Mouse (Mus musculus) embryonic stem cell, embryonic (primary cell): ENCODE data around the gene Macrod1.

Experiments
- CTCF ChIA-PET, 4 experiments: fragments of 300-600 bp in 2 of 4; fragments of 350-600 bp in 2 of 4; sonication (Branson Sonifier 250); formaldehyde crosslinking; loops; one replicate each; lab custom pipeline; 2022; ENCODE audit warnings: inconsistent platforms in 2 of 4; lab: Charles Lee
- POLR2A ChIA-PET, 4 experiments: fragments of 300-600 bp in 2 of 4; fragments of 350-600 bp in 2 of 4; sonication (Branson Sonifier 250); formaldehyde crosslinking; loops; one replicate each; lab custom pipeline; 2022; ENCODE audit warnings: antibody characterized with exemption in 4 of 4, inconsistent platforms in 1 of 4; lab: Charles Lee

The Macrod1 gene

DNA sequence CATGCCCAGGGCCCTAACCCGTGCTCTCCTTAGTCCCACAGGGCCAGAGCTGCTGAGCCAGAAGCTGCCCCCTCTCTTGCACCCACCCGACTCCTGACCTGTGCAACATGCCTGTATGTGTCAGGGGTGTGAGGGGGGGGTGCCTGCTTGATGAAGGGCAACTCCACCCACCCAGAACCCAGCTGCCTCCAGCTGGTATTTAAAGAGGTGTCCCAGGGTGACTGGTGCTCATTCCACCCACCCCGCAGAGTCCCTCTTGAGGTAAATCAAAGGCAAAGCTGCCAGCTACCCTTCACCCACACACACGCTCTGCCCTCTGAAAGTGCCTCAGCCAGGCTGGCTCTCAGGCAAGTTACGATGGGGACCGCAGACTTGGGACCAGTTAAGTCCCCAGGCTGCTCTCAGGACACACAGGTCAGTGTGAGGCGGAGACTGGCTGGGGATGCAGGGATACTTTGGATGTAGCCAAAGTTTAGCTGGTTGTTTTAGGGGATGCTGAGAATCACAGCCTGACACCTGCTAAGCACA, 92.6 kb downstream of the Macrod1 start:
- ChIA-PET CTCF (interaction anchor here in 2 of 4 experiments (0.6 kb wide), 2 partner anchors 39 to 79 kb away, joined by 3 to 5 read pairs; no protein-coding TSS in a partner anchor), POLR2A (interaction anchor here in 3 of 4 experiments (0.6 to 1.6 kb wide), 6 partner anchors 11 to 1660 kb away, joined by 3 to 4 read pairs (median 4); no protein-coding TSS in a partner anchor)

- POLR2A ChIA-PET = interaction anchor here in 2 of 4 experiments (0.6 to 2.1 kb wide), 5 partner anchors 14 to 76 kb away, joined by 3 to 5 read pairs (median 4); no protein-coding TSS in a partner anchor
- CTCF ChIA-PET = interaction anchor here in 3 of 4 experiments (0.7 to 1.3 kb wide), 4 partner anchors 13 to 181 kb away, joined by 3 to 5 read pairs (median 4); no protein-coding TSS in a partner anchor
These were observed 94.8 kb downstream of the Macrod1 start for GRCm38 (mm10) chr19:7151300-7151926.

DNA sequence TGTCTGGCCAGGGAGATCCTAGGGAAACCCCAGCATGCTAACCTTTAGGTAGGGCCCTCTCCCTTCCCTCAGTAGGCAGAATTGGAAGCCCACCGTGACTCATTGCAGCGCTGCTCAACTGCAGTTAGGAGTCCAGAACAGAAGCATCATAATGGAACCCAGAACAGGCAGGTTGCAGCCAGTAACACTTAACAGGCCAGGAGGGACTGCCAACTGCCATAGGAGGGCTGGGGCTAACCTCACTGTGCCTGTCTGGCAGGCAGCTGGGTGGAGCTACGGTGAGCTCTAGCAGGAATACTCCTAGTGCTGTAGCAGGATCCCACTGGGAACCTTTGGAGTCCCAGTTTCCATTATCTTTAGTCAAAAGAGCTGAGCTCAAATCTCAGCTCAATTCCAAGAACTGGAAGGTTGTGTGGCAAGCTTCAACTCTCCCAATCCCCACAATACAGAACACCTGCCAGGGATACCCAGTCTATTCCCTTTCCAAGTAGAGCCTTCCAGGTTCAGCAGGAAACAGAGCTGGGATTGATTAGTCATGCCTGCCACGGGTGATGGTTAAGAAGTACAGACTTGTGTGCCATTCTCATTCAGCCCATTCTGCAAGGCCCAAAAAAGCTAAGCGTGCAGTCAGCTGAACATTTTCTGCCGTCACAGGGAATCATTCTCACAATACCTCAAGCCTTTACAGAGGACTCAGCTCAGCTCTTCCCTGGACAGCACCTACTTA, 95.5 kb downstream of the Macrod1 start:
- ChIA-PET CTCF (interaction anchor here in 2 of 4 experiments (0.7 to 1.3 kb wide), 4 partner anchors 13 to 1622 kb away, joined by 3 to 5 read pairs (median 4); no protein-coding TSS in a partner anchor), POLR2A (interaction anchor here in 2 of 4 experiments (0.7 to 2.1 kb wide), 3 partner anchors 8 to 56 kb away, joined by 3 to 5 read pairs (median 3); no protein-coding TSS in a partner anchor)

DNA sequence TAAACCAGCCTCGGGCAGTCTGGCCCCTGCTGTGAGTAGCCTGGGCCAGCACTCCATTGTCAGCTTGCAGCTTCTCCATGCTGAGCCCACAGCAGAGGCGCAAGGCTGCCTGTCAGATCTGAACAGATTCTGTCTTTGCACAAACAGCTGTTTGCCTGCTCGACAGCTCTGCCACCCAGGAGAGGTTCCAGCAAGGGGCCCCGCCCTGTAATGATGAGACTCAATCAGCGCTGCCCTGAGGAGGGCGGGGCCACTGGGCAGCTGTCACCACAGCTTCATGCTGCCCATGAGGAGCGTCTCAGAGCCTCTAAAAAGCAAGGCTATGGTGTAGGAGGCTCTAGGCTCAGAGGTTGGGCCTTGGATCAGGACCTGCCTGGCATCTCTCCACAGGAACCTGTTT, 96.6 kb downstream of the Macrod1 start:
- ChIA-PET CTCF (interaction anchor here in 2 of 4 experiments (0.5 to 0.6 kb wide), 2 partner anchors 108 to 157 kb away, joined by 3 to 8 read pairs; partner anchors contain the start of genes Nudt22 (in 1 of the 2) and Trpt1 (in 1 of the 2)), POLR2A (interaction anchor here in 3 of 4 experiments (0.9 to 2.1 kb wide), 4 partner anchors 8 to 40 kb away, joined by 3 to 5 read pairs (median 4); no protein-coding TSS in a partner anchor)

GRCm38 (mm10) chr19:7155196-7155595, 98.6 kb downstream of the Macrod1 start:
- POLR2A ChIA-PET = interaction anchor here in 2 of 4 experiments (0.7 to 2.7 kb wide), 6 partner anchors 10 to 115 kb away, joined by 3 to 8 read pairs (median 4); partner anchors contain the start of gene Stip1 (in 1 of the 2)
- CTCF ChIA-PET = interaction anchor here in 3 of 4 experiments (0.6 to 1.6 kb wide), 3 partner anchors 10 to 98 kb away, joined by 3 to 4 read pairs (median 3); no protein-coding TSS in a partner anchor

DNA sequence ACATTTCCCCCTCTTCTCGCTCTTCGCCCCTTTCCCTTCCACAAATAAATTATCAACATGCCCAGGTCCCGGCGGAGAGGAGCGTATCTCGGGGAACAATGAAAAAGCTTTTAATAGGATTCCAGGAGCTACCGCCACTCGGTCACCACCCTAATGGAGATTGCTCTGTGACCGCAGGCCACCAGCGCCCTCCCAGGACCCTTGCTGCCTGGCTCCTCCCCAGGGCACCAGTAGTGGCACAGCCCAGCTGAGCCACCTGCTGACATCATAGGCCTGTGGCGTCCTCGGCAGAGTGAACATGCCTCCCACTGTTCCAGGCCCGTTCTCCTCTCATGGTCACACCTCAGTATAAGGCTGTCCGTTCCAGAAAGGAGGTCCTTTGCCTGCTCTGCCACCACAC, 101.1 kb downstream of the Macrod1 start:
- ChIA-PET CTCF (interaction anchor here in 2 of 4 experiments (0.7 to 1.5 kb wide), 5 partner anchors 11 to 808 kb away, joined by 3 to 5 read pairs (median 3); no protein-coding TSS in a partner anchor), POLR2A (interaction anchor here (0.5 to 3.2 kb wide), 17 partner anchors 10 to 396 kb away, joined by 3 to 16 read pairs (median 4); partner anchors contain the start of genes Cox8a (in 1 of the 4), Flrt1 (in 1 of the 4) and Naa40 (in 1 of the 4))

DNA sequence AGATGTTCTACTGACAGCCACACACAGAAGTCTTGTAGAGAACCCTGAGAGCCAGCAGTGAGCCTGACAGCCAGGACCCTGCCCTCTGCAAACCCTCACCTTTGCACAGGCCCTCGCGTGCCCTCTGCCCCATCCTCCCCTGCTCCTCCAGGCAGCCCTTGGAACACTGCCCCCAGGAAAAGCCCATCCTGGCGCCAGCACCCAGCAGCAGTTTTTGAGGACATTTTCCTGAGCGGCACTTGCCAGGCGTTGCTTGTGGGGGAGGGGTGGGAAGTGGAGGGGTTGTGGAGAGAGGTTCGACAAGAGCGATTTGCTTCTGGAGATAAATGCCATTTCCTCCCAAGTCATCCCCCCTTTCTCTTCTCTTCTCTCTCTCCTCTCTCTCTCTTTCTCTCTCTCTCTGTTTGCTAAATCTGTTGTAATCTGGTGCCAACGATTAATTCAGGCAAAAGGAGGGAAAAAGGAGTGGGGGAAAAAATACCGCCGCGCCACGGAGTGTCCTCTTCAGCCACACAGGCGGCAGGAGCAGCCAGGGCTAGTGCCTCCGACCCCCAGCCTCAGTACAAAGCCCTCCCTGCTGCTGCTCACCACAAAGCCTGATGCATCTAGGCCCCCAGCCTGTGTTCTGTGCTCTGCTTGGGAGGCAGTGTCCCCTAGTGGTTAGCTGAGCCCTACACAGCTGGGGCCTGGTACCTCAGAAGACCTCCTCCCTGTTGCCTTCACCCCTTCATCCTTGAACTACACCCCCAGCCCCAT, 103.7 kb downstream of the Macrod1 start:
- ChIA-PET POLR2A (interaction anchor here in 2 of 4 experiments (0.6 to 2.0 kb wide), 7 partner anchors 10 to 209 kb away, joined by 3 to 6 read pairs (median 3); partner anchors contain the start of gene Macrod1 (in 1 of the 2)), CTCF (interaction anchor here in 3 of 4 experiments (0.7 to 1.6 kb wide), 9 partner anchors 11 to 99 kb away, joined by 3 to 8 read pairs (median 4); no protein-coding TSS in a partner anchor)

DNA sequence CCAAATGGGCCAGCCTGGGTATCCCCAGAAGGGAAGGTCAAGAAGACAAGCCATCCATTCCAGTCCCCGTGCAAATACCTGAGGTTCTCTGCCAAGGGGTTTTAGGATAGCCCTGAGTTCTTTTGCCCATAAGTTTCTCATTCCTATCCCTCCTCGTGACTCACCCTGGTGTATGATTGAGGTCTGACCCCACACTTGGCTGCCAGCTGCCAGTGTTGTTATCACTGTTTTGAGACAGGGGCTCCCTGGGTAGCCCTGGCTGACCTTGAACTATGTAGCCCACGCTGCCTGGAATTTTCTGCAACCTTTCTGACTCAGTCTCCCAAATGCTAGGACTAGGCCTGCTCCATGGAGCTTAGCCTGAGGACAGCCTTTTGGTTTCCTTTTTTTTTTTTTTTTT, 104.5 kb downstream of the Macrod1 start:
- POLR2A ChIA-PET = interaction anchor here in 3 of 4 experiments (0.6 to 2.0 kb wide), 10 partner anchors 10 to 266 kb away, joined by 3 to 6 read pairs (median 3); no protein-coding TSS in a partner anchor
- CTCF ChIA-PET = interaction anchor here (0.6 to 1.6 kb wide), 13 partner anchors 10 to 1501 kb away, joined by 3 to 10 read pairs (median 5); no protein-coding TSS in a partner anchor

- POLR2A ChIA-PET = interaction anchor here in 3 of 4 experiments (0.5 to 1.8 kb wide), 19 partner anchors 9 to 1559 kb away, joined by 3 to 8 read pairs (median 3); partner anchors contain the start of gene Rcor2 (in 1 of the 3)
- CTCF ChIA-PET = interaction anchor here in 3 of 4 experiments (0.6 to 1.5 kb wide), 5 partner anchors 12 to 1673 kb away, joined by 3 to 7 read pairs (median 4); no protein-coding TSS in a partner anchor
These were observed 107.6 kb downstream of the Macrod1 start for GRCm38 (mm10) chr19:7164238-7164637.

DNA sequence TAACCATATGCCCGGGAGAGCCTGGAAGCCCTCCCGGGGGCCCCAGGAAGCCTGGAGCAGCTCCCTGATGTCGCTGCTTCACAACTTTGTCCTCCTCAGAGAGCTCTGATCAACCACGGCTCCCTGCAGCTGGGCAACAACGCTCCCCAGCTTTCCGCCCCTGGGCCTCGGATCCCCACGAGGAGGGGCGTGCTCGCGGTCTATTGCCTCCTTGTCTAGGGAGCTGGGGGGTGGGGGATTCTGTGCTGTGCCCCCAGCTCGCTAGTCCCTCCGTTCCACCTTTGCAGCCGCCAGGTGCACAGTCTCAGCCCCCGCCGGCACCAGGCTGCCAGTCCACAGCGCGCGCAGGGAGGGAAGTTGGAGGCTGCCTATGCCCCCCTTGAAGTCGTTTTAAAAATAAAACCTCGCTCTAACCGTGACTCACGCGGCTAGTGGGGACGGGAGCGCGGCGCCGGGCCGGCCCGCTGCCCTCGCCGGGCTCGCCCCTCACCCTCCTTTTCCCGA, 108.3 kb downstream of the Macrod1 start:
- ChIA-PET POLR2A (interaction anchor here in 3 of 4 experiments (0.5 to 1.8 kb wide), 26 partner anchors 8 to 1559 kb away, joined by 3 to 8 read pairs (median 3); partner anchors contain the start of genes Rcor2 (in 1 of the 3) and Stip1 (in 1 of the 3)), CTCF (interaction anchor here in 3 of 4 experiments (0.6 to 1.5 kb wide), 6 partner anchors 9 to 1673 kb away, joined by 3 to 7 read pairs (median 4); no protein-coding TSS in a partner anchor)

GRCm38 (mm10) chr19:7165509-7166199, 109.0 kb downstream of the Macrod1 start:
- ChIA-PET CTCF (interaction anchor here in 2 of 4 experiments (1.1 to 1.2 kb wide), 2 partner anchors 10 to 99 kb away, joined by 3 read pairs; no protein-coding TSS in a partner anchor), POLR2A (interaction anchor here in 3 of 4 experiments (0.7 to 1.8 kb wide), 20 partner anchors 10 to 254 kb away, joined by 3 to 8 read pairs (median 3); partner anchors contain the start of genes Mark2 (in 1 of the 3), Rcor2 (in 1 of the 3) and Stip1 (in 1 of the 3))

DNA sequence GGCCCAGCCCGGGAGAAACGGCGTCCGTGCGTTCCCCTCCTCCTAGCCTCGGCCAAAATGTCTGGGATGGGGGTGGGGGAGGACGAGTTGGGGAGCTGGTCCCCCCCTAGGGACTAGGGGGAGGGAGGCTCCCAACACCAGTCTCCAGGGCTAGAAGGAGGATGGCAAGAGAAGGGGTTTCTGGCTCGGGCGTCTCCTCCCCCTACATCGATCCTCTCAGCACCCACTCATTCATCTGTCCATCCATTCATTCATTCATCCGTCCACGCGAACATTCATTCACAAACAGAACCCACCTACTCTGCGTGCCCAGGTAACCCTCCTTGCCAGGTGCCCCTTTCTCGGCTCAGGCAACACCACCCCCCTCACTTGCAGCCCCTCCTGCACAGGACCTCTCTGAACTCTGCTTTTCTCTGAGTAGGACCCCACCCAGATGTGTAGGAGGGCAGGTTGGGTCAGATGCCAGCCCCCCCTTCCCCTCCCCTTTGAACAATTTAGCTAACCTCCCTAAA, 109.6 kb downstream of the Macrod1 start:
- ChIA-PET POLR2A (interaction anchor here in 2 of 4 experiments (1.0 to 1.7 kb wide), 7 partner anchors 12 to 176 kb away, joined by 3 to 5 read pairs (median 3); partner anchors contain the start of gene Mark2 (in 1 of the 2)), CTCF (no interaction called here)

GRCm38 (mm10) chr19:7166767-7167166, 110.2 kb downstream of the Macrod1 start:
- CTCF ChIA-PET = interaction anchor here in 2 of 4 experiments (0.6 to 1.0 kb wide), 2 partner anchors 29 to 44 kb away, joined by 3 read pairs; no protein-coding TSS in a partner anchor
- POLR2A ChIA-PET = interaction anchor here in 3 of 4 experiments (0.9 to 2.4 kb wide), 6 partner anchors 8 to 86 kb away, joined by 3 to 8 read pairs (median 4); no protein-coding TSS in a partner anchor

- ChIA-PET CTCF (interaction anchor here in 1 of 4 experiments (0.7 kb wide), 1 partner anchor 111 kb away, joined by 3 read pairs; no protein-coding TSS in a partner anchor), POLR2A (interaction anchor here in 3 of 4 experiments (0.5 to 2.4 kb wide), 6 partner anchors 24 to 848 kb away, joined by 3 to 8 read pairs (median 4); no protein-coding TSS in a partner anchor)
These were observed 111.8 kb downstream of the Macrod1 start for GRCm38 (mm10) chr19:7168423-7168822.

DNA sequence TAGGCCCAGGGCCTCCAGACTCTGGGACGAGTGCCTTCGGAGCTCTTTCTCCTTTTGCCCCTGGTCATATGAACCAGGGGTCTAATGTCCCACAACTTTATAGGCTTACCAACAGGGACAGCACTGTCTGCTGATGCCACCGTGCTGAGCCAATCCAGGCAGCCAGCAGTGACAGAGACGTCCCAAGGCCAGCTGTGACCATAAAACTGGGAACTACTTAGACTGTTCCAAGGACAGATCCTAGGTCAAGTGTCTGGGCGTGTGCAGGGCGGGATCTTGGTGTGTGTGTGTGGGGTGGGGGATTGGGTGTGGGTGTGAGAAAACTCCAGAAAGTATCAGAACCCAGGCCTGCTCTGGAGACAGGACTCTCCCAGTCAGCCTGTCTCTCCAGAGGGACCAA, 114.3 kb downstream of the Macrod1 start:
- CTCF ChIA-PET = interaction anchor here in 1 of 4 experiments (0.6 to 1.0 kb wide), 3 partner anchors 10 to 37 kb away, joined by 3 to 4 read pairs (median 3); no protein-coding TSS in a partner anchor

More for the DNA sequence above, 114.3 kb downstream of the Macrod1 start:
- POLR2A ChIA-PET = interaction anchor here (0.5 to 3.4 kb wide), 19 partner anchors 9 to 187 kb away, joined by 3 to 17 read pairs (median 3); partner anchors contain the start of gene Otub1 (in 2 of the 4)
